Mouse (Mus musculus): ENCODE results near the gene Kcnj6. TPM values are rescaled to one million over a fixed set of nuclear protein-coding genes. Genes with fewer than 3 reads are reported as not detected.
A peak's percentile ranks its signal among the peaks of the same experiment; 100 is the strongest.

Kcnj6 gene
- polyA plus RNA-seq, 1 experiment from 2014 or later: not detected

- H3K27ac ChIP-seq (replicated peaks; ENCODE audit: low read depth, low read length): no peak overlapping the region
- WGBS: 18% methylated on average over 8 of the region's 8 CpGs
- ATAC-seq (ENCODE audit: low read depth): peak; percentile 53; the same call in 1 of the 2 replicates
Measured at GRCm38 (mm10) chr16:94765129-94765528, 232.4 kb downstream of the Kcnj6 start.

GRCm38 (mm10) chr16:94760732-94761131, 236.8 kb downstream of the Kcnj6 start:
- 53% methylated on average over 6 of the region's 11 CpGs for WGBS
- Histone ChIP-seq H3K27me3 (replicated peaks; ENCODE audit: control insufficient read depth, insufficient read depth, low read length) (no peaks in the 10 kb centered on the region), H3K9me3 (ENCODE audit: control insufficient read depth, low read length) (peaks cover 6% of the 10 kb centered on the region; the same call in 1 of the 2 replicates), H3K9ac (ENCODE audit: low read depth, low read length) (no peak overlapping the region), H3K4me2 (ENCODE audit: low read depth, low read length) (no peak overlapping the region), H3K4me3 (ENCODE audit: low read depth, low read length) (no peak overlapping the region), H3K27ac (replicated peaks; ENCODE audit: low read depth, low read length) (no peak overlapping the region), H3K36me3 (ENCODE audit: control insufficient read depth, insufficient read depth, low read length) (no peaks in the 10 kb centered on the region), H3K4me1 (ENCODE audit: control insufficient read depth, insufficient read depth, low read length) (no peaks in the 10 kb centered on the region)
- no peak for DNase-seq (ENCODE audit: low spot score)
- ATAC-seq (ENCODE audit: low read depth): no peak

More at GRCm38 (mm10) chr16:94765129-94765528, 232.4 kb downstream of the Kcnj6 start:
- Histone ChIP-seq H3K36me3 (ENCODE audit: control insufficient read depth, insufficient read depth, low read length) (no peaks in the 10 kb centered on the region), H3K4me1 (ENCODE audit: control insufficient read depth, insufficient read depth, low read length) (no peaks in the 10 kb centered on the region), H3K9me3 (ENCODE audit: control insufficient read depth, low read length) (peaks cover 6% of the 10 kb centered on the region; the same call in 1 of the 2 replicates), H3K9ac (ENCODE audit: low read depth, low read length) (no peak overlapping the region), H3K4me3 (ENCODE audit: low read depth, low read length) (no peak overlapping the region), H3K27me3 (replicated peaks; ENCODE audit: control insufficient read depth, insufficient read depth, low read length) (no peaks in the 10 kb centered on the region), H3K4me2 (ENCODE audit: low read depth, low read length) (no peak overlapping the region)
- DNase-seq (ENCODE audit: low spot score): peak; percentile 68

- DNase-seq (ENCODE audit: low spot score) (no peak), ATAC-seq (ENCODE audit: low read depth) (no peak)
- no peaks in the 10 kb centered on the region for H3K27me3 ChIP-seq (replicated peaks; ENCODE audit: control insufficient read depth, insufficient read depth, low read length)
- no peak overlapping the region for H3K4me3 ChIP-seq (ENCODE audit: low read depth, low read length)
- no peak overlapping the region for H3K27ac ChIP-seq (replicated peaks; ENCODE audit: low read depth, low read length)
- H3K4me1 ChIP-seq (ENCODE audit: control insufficient read depth, insufficient read depth, low read length): no peaks in the 10 kb centered on the region
- H3K9me3 ChIP-seq (ENCODE audit: control insufficient read depth, low read length): peaks cover 6% of the 10 kb centered on the region; the same call in 1 of the 2 replicates
- no peak overlapping the region for H3K4me2 ChIP-seq (ENCODE audit: low read depth, low read length)
- 78% methylated on average over 5 of the region's 5 CpGs for WGBS
- no peak overlapping the region for H3K9ac ChIP-seq (ENCODE audit: low read depth, low read length)
- no peaks in the 10 kb centered on the region for H3K36me3 ChIP-seq (ENCODE audit: control insufficient read depth, insufficient read depth, low read length)
Measured at GRCm38 (mm10) chr16:94759761-94760160, 237.7 kb downstream of the Kcnj6 start.

GRCm38 (mm10) chr16:94758606-94759005, 238.9 kb downstream of the Kcnj6 start:
- H3K9me3 ChIP-seq (ENCODE audit: control insufficient read depth, low read length): 0 out of 2 replicates have a peak, but pooled peaks cover 1% of the 10 kb centered on the region
- no peak overlapping the region for H3K4me3 ChIP-seq (ENCODE audit: low read depth, low read length)
- H3K27ac ChIP-seq (replicated peaks; ENCODE audit: low read depth, low read length): no peak overlapping the region
- 48% methylated on average over 3 of the region's 3 CpGs for WGBS
- H3K9ac ChIP-seq (ENCODE audit: low read depth, low read length): no peak overlapping the region
- no peak overlapping the region for H3K4me2 ChIP-seq (ENCODE audit: low read depth, low read length)
- H3K27me3 ChIP-seq (replicated peaks; ENCODE audit: control insufficient read depth, insufficient read depth, low read length): no peaks in the 10 kb centered on the region
- DNase-seq (ENCODE audit: low spot score) (no peak), ATAC-seq (ENCODE audit: low read depth) (no peak)
- no peaks in the 10 kb centered on the region for H3K4me1 ChIP-seq (ENCODE audit: control insufficient read depth, insufficient read depth, low read length)
- H3K36me3 ChIP-seq (ENCODE audit: control insufficient read depth, insufficient read depth, low read length): no peaks in the 10 kb centered on the region

- no peak overlapping the region for H3K4me2 ChIP-seq (ENCODE audit: low read depth, low read length)
- ATAC-seq (ENCODE audit: low read depth): no peak
- no peaks in the 10 kb centered on the region for H3K9me3 ChIP-seq (ENCODE audit: control insufficient read depth, low read length)
- H3K27ac ChIP-seq (replicated peaks; ENCODE audit: low read depth, low read length): no peak overlapping the region
- no peak overlapping the region for H3K4me3 ChIP-seq (ENCODE audit: low read depth, low read length)
- WGBS: 55% methylated on average over 6 of the region's 6 CpGs
- DNase-seq (ENCODE audit: low spot score): no peak
- no peaks in the 10 kb centered on the region for H3K27me3 ChIP-seq (replicated peaks; ENCODE audit: control insufficient read depth, insufficient read depth, low read length)
- no peak overlapping the region for H3K9ac ChIP-seq (ENCODE audit: low read depth, low read length)
- H3K4me1 ChIP-seq (ENCODE audit: control insufficient read depth, insufficient read depth, low read length): no peaks in the 10 kb centered on the region
- H3K36me3 ChIP-seq (ENCODE audit: control insufficient read depth, insufficient read depth, low read length): no peaks in the 10 kb centered on the region
Measured at GRCm38 (mm10) chr16:94756352-94756751, 241.1 kb downstream of the Kcnj6 start.

GRCm38 (mm10) chr16:94753453-94753852, 244.0 kb downstream of the Kcnj6 start:
- Histone ChIP-seq H3K4me2 (ENCODE audit: low read depth, low read length) (no peak overlapping the region), H3K27ac (replicated peaks; ENCODE audit: low read depth, low read length) (no peak overlapping the region), H3K36me3 (ENCODE audit: control insufficient read depth, insufficient read depth, low read length) (no peaks in the 10 kb centered on the region), H3K4me3 (ENCODE audit: low read depth, low read length) (no peak overlapping the region), H3K4me1 (ENCODE audit: control insufficient read depth, insufficient read depth, low read length) (no peaks in the 10 kb centered on the region), H3K9me3 (ENCODE audit: control insufficient read depth, low read length) (no peaks in the 10 kb centered on the region), H3K27me3 (replicated peaks; ENCODE audit: control insufficient read depth, insufficient read depth, low read length) (no peaks in the 10 kb centered on the region), H3K9ac (ENCODE audit: low read depth, low read length) (no peak overlapping the region)
- WGBS: 80% methylated on average over 1 of the region's 1 CpGs
- peak; percentile 43 for DNase-seq (ENCODE audit: low spot score)
- ATAC-seq (ENCODE audit: low read depth): no peak

- H3K4me2 ChIP-seq (ENCODE audit: low read depth, low read length): no peak overlapping the region
- WGBS: 34% methylated on average over 10 of the region's 10 CpGs
- H3K4me1 ChIP-seq (ENCODE audit: control insufficient read depth, insufficient read depth, low read length): no peaks in the 10 kb centered on the region; the same call in 1 of the 2 replicates
- no peaks in the 10 kb centered on the region for H3K9me3 ChIP-seq (ENCODE audit: control insufficient read depth, low read length)
- no peak overlapping the region for H3K4me3 ChIP-seq (ENCODE audit: low read depth, low read length)
- H3K27ac ChIP-seq (replicated peaks; ENCODE audit: low read depth, low read length): peak overlapping the region; percentile 33
- no peak overlapping the region for H3K9ac ChIP-seq (ENCODE audit: low read depth, low read length)
- peak; percentile 26 for DNase-seq (ENCODE audit: low spot score)
- no peaks in the 10 kb centered on the region for H3K27me3 ChIP-seq (replicated peaks; ENCODE audit: control insufficient read depth, insufficient read depth, low read length)
- ATAC-seq (ENCODE audit: low read depth): no peak
- no peaks in the 10 kb centered on the region for H3K36me3 ChIP-seq (ENCODE audit: control insufficient read depth, insufficient read depth, low read length)
Measured at GRCm38 (mm10) chr16:94752781-94753180, 244.7 kb downstream of the Kcnj6 start.

- H3K4me3 ChIP-seq (ENCODE audit: low read depth, low read length): no peak overlapping the region
- H3K9me3 ChIP-seq (ENCODE audit: control insufficient read depth, low read length): no peaks in the 10 kb centered on the region
- DNase-seq (ENCODE audit: low spot score): no peak
- WGBS: 73% methylated on average over 9 of the region's 9 CpGs
- no peak overlapping the region for H3K9ac ChIP-seq (ENCODE audit: low read depth, low read length)
- no peaks in the 10 kb centered on the region; the same call in 1 of the 2 replicates for H3K4me1 ChIP-seq (ENCODE audit: control insufficient read depth, insufficient read depth, low read length)
- no peak for ATAC-seq (ENCODE audit: low read depth)
- no peak overlapping the region for H3K4me2 ChIP-seq (ENCODE audit: low read depth, low read length)
- no peak overlapping the region for H3K27ac ChIP-seq (replicated peaks; ENCODE audit: low read depth, low read length)
- no peaks in the 10 kb centered on the region for H3K36me3 ChIP-seq (ENCODE audit: control insufficient read depth, insufficient read depth, low read length)
- H3K27me3 ChIP-seq (replicated peaks; ENCODE audit: control insufficient read depth, insufficient read depth, low read length): no peaks in the 10 kb centered on the region
Measured at GRCm38 (mm10) chr16:94745016-94745415, 252.5 kb downstream of the Kcnj6 start.

GRCm38 (mm10) chr16:94743853-94744501, 253.5 kb downstream of the Kcnj6 start:
- Histone ChIP-seq H3K27me3 (replicated peaks; ENCODE audit: control insufficient read depth, insufficient read depth, low read length) (no peaks in the 10 kb centered on the region), H3K4me3 (ENCODE audit: low read depth, low read length) (peak overlapping the region; percentile 22; the same call in 1 of the 2 replicates), H3K9ac (ENCODE audit: low read depth, low read length) (0 out of 2 replicates have a peak overlapping the region, but pooled peaks have one; percentile 10), H3K4me1 (ENCODE audit: control insufficient read depth, insufficient read depth, low read length) (no peaks in the 10 kb centered on the region; the same call in 1 of the 2 replicates), H3K36me3 (ENCODE audit: control insufficient read depth, insufficient read depth, low read length) (no peaks in the 10 kb centered on the region), H3K27ac (replicated peaks; ENCODE audit: low read depth, low read length) (no peak overlapping the region), H3K9me3 (ENCODE audit: control insufficient read depth, low read length) (no peaks in the 10 kb centered on the region), H3K4me2 (ENCODE audit: low read depth, low read length) (peak overlapping the region; percentile 41)
- peak; percentile 84 for DNase-seq (ENCODE audit: low spot score)
- ATAC-seq (ENCODE audit: low read depth): peak; percentile 87
- 4% methylated on average over 11 of the region's 11 CpGs for WGBS

All from embryonic facial prominence, embryonic 14.5 days (tissue).